Mouse (Mus musculus): ENCODE data around the gene Eif3k.

The Eif3k gene

GRCm38 (mm10) chr7:28981651-28982273, at the start of gene Eif3k, which contains the start of gene Map4k1:
Eif3k (minus strand) TSS chr7:28981864.
Map4k1 (plus strand) TSS chr7:28982050.
- no peak for TF ChIP-seq GATA4 (IDR thresholded peaks at IDR 0.05; ENCODE audit: insufficient replicate concordance, low read length)

- no peak for TF ChIP-seq GATA4 (IDR thresholded peaks at IDR 0.05; ENCODE audit: insufficient replicate concordance, low read length)
These were observed 48.3 kb upstream of the Eif3k start for GRCm38 (mm10) chr7:29029690-29030656.

GRCm38 (mm10) chr7:29028761-29029160, 47.1 kb upstream of the Eif3k start:
- no peak for TF ChIP-seq GATA4 (IDR thresholded peaks at IDR 0.05; ENCODE audit: insufficient replicate concordance, low read length)

- TF ChIP-seq GATA4 (IDR thresholded peaks at IDR 0.05; ENCODE audit: insufficient replicate concordance, low read length), result no peak
These were observed 45.1 kb upstream of the Eif3k start for GRCm38 (mm10) chr7:29026811-29027210.

- TF ChIP-seq GATA4 (IDR thresholded peaks at IDR 0.05; ENCODE audit: insufficient replicate concordance, low read length), result no peak
These were observed 44.5 kb upstream of the Eif3k start for GRCm38 (mm10) chr7:29026195-29026594.

GRCm38 (mm10) chr7:29025566-29025965, 43.9 kb upstream of the Eif3k start:
- TF ChIP-seq GATA4 (IDR thresholded peaks at IDR 0.05; ENCODE audit: insufficient replicate concordance, low read length), result no peak

GRCm38 (mm10) chr7:29023514-29023913, 41.9 kb upstream of the Eif3k start:
- TF ChIP-seq GATA4 (IDR thresholded peaks at IDR 0.05; ENCODE audit: insufficient replicate concordance, low read length), result no peak

GRCm38 (mm10) chr7:29022479-29022878, 40.8 kb upstream of the Eif3k start:
- no peak for TF ChIP-seq GATA4 (IDR thresholded peaks at IDR 0.05; ENCODE audit: insufficient replicate concordance, low read length)

- no peak for TF ChIP-seq GATA4 (IDR thresholded peaks at IDR 0.05; ENCODE audit: insufficient replicate concordance, low read length)
These were observed 38.0 kb upstream of the Eif3k start for GRCm38 (mm10) chr7:29019447-29020220.

GRCm38 (mm10) chr7:29017222-29017621, 35.6 kb upstream of the Eif3k start:
- TF ChIP-seq GATA4 (IDR thresholded peaks at IDR 0.05; ENCODE audit: insufficient replicate concordance, low read length), result no peak

- TF ChIP-seq GATA4 (IDR thresholded peaks at IDR 0.05; ENCODE audit: insufficient replicate concordance, low read length), result no peak
These were observed 34.8 kb upstream of the Eif3k start for GRCm38 (mm10) chr7:29016440-29016839.

GRCm38 (mm10) chr7:29014984-29015383, 33.3 kb upstream of the Eif3k start:
- TF ChIP-seq GATA4 (IDR thresholded peaks at IDR 0.05; ENCODE audit: insufficient replicate concordance, low read length), result no peak

- TF ChIP-seq GATA4 (IDR thresholded peaks at IDR 0.05; ENCODE audit: insufficient replicate concordance, low read length), result no peak
These were observed 27.1 kb upstream of the Eif3k start for GRCm38 (mm10) chr7:29008714-29009113.

- no peak for TF ChIP-seq GATA4 (IDR thresholded peaks at IDR 0.05; ENCODE audit: insufficient replicate concordance, low read length)
These were observed 26.5 kb upstream of the Eif3k start for GRCm38 (mm10) chr7:29008171-29008570.
